Mouse (Mus musculus) forebrain, postnatal 0 days (tissue): Measurements from ENCODE around the gene Dmrta2. TPM values are rescaled to one million over a fixed set of nuclear protein-coding genes. Genes with fewer than 3 reads are reported as not detected.
A peak's percentile ranks its signal among the peaks of the same experiment; 100 is the strongest.

Source experiments
- ATAC-seq: fragments of 200-750 bp; cut with Nextera tagmentation; 2 replicates; pipeline ENCODE4 v1.8.0; 2017; ENCODE audit warnings: mild to moderate bottlenecking, moderate library complexity
- DNase-seq: peaks from one replicate; pipeline ENCODE4 v3.0.0-alpha.2; 2015
- H3K27ac ChIP-seq: fragments of 300-500 bp; sonication (generic); 2 replicates; pipeline ENCODE4 v1.5.1; 2014; ENCODE audit warnings: low read depth, mild to moderate bottlenecking, antibody characterized with exemption, low read length, moderate library complexity, mixed read lengths
- H3K27me3 ChIP-seq: fragments of 300-500 bp; sonication (generic); 2 replicates; pipeline ENCODE4 v1.6.1; 2014; ENCODE audit warnings: mild to moderate bottlenecking, low read length, mixed read lengths; ENCODE audit not compliant: insufficient read depth
- H3K36me3 ChIP-seq: fragments of 300-500 bp; sonication (generic); 2 replicates; pipeline ENCODE4 v1.6.1; 2014; ENCODE audit warnings: mild to moderate bottlenecking, moderate library complexity; ENCODE audit not compliant: insufficient read depth
- H3K4me1 ChIP-seq: fragments of 300-500 bp; sonication (generic); 2 replicates; pipeline ENCODE4 v1.6.1; 2014; ENCODE audit warnings: antibody characterized with exemption; ENCODE audit not compliant: insufficient read depth
- H3K4me2 ChIP-seq: fragments of 300-500 bp; sonication (generic); 2 replicates; pipeline ENCODE4 v1.6.1; 2014; ENCODE audit warnings: low read depth, mild to moderate bottlenecking, moderate library complexity
- H3K4me3 ChIP-seq: fragments of 300-500 bp; sonication (generic); 2 replicates; pipeline ENCODE4 v1.5.1; 2014; ENCODE audit warnings: low read depth, low read length, mixed read lengths
- H3K9ac ChIP-seq: fragments of 300-500 bp; sonication (generic); 2 replicates; pipeline ENCODE4 v1.6.1; 2014; ENCODE audit warnings: mild to moderate bottlenecking
- H3K9me3 ChIP-seq: fragments of 300-500 bp; sonication (generic); 2 replicates; pipeline ENCODE4 v1.6.1; 2016; ENCODE audit warnings: low read length
- CTCF ChIP-seq: sonication (generic); IDR thresholded peaks from 2 replicates; pipeline ENCODE4 v1.5.1; 2016; ENCODE audit warnings: antibody characterized with exemption, control low read depth, low read depth
- WGBS: fragments of 180-500 bp; shearing (Covaris S2); extraction: QIAGEN DNeasy Blood & Tissue Kit; methylation state at CpG from one replicate; pipeline ENCODE4 v1.1.7; 2014; 5-methylcytosine and 5-hydroxymethylcytosine counted together
- polyA plus RNA-seq: library from polyadenylated mRNA; unstranded; fragments of >200 nt; fragmentation: Nextera tagmentation; extraction: Ambion mirVana; gene quantifications from 2 replicates; pipeline ENCODE4 v1.2.1, GENCODE M21; 2015
- total RNA-seq: library from RNA; depleted of rRNA; stranded (reverse); fragments of >200 nt; gene quantifications from 2 replicates; pipeline ENCODE4 v1.2.3, GENCODE M21; 2014

Dmrta2 gene
- total and polyA plus RNA-seq, 2 experiments from 2014 or later: 1.4 to 6.3 TPM

DNA sequence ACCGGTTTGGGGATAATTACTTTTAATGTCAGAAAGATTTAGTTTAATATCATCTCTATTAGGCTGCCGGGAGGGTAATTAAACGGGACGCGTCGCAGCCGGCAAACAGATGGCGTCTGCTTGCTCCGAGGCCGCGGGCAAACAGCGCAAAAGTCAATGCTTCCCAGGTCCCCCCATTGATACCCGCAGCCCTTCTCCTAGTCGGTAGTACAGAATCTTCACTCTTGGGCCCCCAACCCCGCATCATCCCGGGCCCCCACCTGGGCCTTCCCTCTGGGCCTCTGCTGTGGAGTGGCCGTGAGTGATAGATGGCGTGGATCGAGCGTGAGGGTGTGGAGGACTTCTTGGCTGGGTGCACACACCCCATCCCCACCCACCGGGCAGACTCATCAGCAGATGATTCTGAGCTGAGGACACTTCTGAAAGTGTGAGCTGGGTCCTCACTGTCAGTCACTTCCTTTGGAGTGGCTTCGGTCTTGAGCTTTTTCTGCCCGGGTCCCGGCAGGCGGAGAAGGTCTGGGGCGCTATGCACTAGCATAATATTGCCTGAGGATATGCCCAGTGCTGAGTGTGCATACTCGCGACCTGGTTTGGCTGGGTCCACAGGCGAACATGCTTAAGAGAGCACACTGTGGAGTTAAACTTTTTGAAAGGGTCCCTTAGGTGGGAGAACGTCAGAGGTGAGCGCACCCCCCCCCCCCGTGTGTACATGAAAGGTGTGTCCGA is 3.0 kb upstream of the Dmrta2 start:
- no peak for ATAC-seq
- peak; percentile 6 for DNase-seq
- peak overlapping the region; percentile 40 for H3K4me2 ChIP-seq
- H3K4me3 ChIP-seq: peak overlapping the region; percentile 20
- 2% methylated on average over 33 of the region's 33 CpGs for WGBS
- peaks cover 59% of the 10 kb centered on the region for H3K27me3 ChIP-seq
- no peaks in the 10 kb centered on the region for H3K36me3 ChIP-seq
- no peak overlapping the region for H3K9ac ChIP-seq
- H3K4me1 ChIP-seq: peaks cover 4% of the 10 kb centered on the region
- H3K27ac ChIP-seq: no peak overlapping the region
- peaks cover 4% of the 10 kb centered on the region; the same call in 1 of the 2 replicates for H3K9me3 ChIP-seq
- TF ChIP-seq CTCF: no peak

DNA sequence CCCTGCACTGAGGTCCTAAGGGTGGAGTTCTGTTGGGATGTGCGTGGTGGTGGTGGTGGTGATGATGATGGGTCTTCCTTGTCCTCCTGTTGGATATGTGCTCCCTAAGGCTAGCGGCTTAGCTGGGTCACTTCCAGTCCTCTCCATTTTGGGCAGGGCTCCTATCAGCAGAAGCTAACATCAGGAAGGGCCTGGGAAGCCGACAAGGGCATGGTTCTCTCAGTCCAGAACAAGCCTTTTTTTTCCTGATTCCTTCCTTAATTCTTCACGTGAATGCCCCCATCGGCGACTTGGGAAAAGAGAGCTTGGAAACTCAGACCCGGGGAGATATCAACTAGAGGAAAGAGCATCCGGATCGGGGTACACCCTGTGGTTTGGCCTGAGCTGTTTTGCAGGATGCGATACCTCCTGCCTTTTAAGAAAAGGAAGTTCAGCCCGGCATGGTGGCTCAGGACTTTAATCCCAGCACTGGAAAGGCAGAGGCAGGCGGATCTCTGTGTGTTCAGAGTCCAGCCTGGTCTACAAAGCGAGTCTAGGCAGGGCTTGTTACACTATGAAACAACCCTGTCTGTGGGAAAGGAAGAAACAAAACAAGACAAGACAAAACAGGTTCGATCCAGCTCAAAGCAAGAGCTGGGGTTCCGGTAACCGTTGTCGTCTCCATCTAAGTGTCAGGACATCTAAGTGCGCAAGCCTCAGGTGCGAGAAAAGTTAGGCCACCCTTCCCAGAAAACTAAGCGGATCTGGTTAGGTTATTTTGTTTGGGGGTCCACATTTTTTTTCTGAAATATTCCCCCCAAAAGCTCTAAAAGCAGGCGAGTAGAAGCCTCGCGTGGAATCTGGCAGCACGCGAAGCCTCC is 2.2 kb upstream of the Dmrta2 start:
- WGBS: 10% methylated on average over 25 of the region's 25 CpGs
- Histone ChIP-seq H3K9me3 (peaks cover 4% of the 10 kb centered on the region; the same call in 1 of the 2 replicates), H3K4me1 (peaks cover 4% of the 10 kb centered on the region), H3K27ac (no peak overlapping the region), H3K9ac (no peak overlapping the region), H3K36me3 (no peaks in the 10 kb centered on the region), H3K4me3 (no peak overlapping the region), H3K4me2 (peak overlapping the region; percentile 40), H3K27me3 (peaks cover 60% of the 10 kb centered on the region)
- ATAC-seq (no peak), DNase-seq (peak; percentile 33)
- TF ChIP-seq CTCF: no peak

- ATAC-seq: no peak
- Histone ChIP-seq H3K27me3 (peaks cover 64% of the 10 kb centered on the region), H3K27ac (no peak overlapping the region), H3K9me3 (peaks cover 4% of the 10 kb centered on the region; the same call in 1 of the 2 replicates), H3K36me3 (no peaks in the 10 kb centered on the region), H3K9ac (no peak overlapping the region), H3K4me1 (peaks cover 4% of the 10 kb centered on the region), H3K4me3 (peak overlapping the region; percentile 39), H3K4me2 (peak overlapping the region; percentile 60)
- DNase-seq: peak; percentile 57
- 2% methylated on average over 34 of the region's 34 CpGs for WGBS
- no peak for TF ChIP-seq CTCF
These were observed 1.3 kb upstream of the Dmrta2 start for GRCm38 (mm10) chr4:109976273-109977147.

DNA sequence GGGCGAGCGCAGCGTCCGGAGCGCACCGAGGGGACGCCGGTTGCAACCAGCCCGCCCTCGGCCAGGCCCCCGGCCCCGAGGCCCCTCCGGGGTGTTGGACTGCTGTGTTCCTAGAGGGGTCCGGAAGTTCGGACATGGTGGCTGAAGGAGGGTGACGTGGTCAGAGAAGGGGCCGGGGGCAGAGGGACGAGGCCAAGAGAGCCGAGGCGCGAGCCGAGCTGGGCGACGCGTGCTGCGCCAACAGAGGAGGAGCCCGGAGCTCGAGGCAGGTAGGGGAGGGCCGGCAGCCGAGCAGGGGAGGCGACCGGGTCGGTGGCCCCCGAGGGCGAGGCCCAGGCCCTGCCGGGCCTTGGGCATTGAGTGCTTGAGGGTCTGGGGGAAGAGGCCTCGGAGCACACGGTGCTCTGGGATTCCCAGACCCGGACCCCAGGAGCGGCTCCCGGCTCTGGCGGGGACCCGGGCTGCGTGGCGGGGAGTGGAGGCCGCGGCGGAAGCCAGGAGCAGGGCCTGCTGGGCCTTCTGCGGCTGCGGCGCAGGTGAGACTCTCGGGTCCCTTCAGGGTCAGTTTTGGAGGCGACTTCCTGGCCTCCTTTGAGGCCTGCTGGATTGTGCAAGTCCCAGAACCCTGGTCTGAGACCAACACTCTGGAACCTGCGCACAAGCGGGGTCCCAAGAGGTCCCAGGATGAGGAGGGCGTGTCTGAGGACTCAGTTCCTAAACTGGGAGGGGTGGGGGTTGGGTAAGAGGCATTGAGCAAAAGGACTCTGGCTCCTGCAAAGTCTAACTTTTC is 410 bp downstream of the Dmrta2 start:
- under 1% methylated on average over 54 of the region's 56 CpGs for WGBS
- Histone ChIP-seq H3K27me3 (peaks cover 62% of the 10 kb centered on the region), H3K9me3 (peaks cover 4% of the 10 kb centered on the region; the same call in 1 of the 2 replicates), H3K27ac (peak overlapping the region; percentile 45; the same call in 1 of the 2 replicates), H3K4me2 (peak overlapping the region; percentile 60), H3K4me1 (peaks cover 4% of the 10 kb centered on the region), H3K9ac (peak overlapping the region; percentile 49), H3K36me3 (no peaks in the 10 kb centered on the region), H3K4me3 (peak overlapping the region; percentile 39)
- no peak; the same call in 1 of the 2 replicates for ATAC-seq
- peak; percentile 17 for DNase-seq
- no peak for TF ChIP-seq CTCF

- H3K27me3 ChIP-seq: peaks cover 56% of the 10 kb centered on the region
- peaks cover 4% of the 10 kb centered on the region; the same call in 1 of the 2 replicates for H3K9me3 ChIP-seq
- peak overlapping the region; percentile 60 for H3K4me2 ChIP-seq
- H3K27ac ChIP-seq: no peak overlapping the region
- no peak for ATAC-seq
- peaks cover 4% of the 10 kb centered on the region for H3K4me1 ChIP-seq
- peak; percentile 26 for DNase-seq
- no peaks in the 10 kb centered on the region for H3K36me3 ChIP-seq
- 2% methylated on average over 9 of the region's 9 CpGs for WGBS
- H3K9ac ChIP-seq: no peak overlapping the region
- H3K4me3 ChIP-seq: peak overlapping the region; percentile 39
- no peak for TF ChIP-seq CTCF
These were observed 1.0 kb downstream of the Dmrta2 start for GRCm38 (mm10) chr4:109978858-109979340.
